Mouse (Mus musculus): Measurements from ENCODE around the gene Car5a.
A peak's percentile ranks its signal among the peaks of the same experiment; 100 is the strongest.

The Car5a gene

DNA sequence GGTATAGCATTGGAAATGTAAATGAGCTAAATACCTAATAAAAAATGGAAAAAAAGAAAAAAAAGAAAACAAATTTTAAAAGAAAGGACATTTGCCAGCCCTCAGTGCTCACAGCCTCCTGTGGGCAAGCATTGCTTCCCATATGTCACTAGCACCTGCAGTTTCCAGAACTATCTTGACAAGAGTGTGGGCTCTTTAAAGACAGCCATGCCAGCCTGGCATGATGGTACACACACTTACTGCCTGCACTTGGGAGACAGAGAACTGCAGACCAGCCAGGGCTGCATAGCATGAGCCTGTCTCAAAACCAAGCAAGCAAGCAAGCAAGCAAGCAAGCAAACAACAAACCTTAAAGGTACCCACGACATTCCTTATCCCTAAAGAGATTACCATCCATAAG is 39.3 kb downstream of the Car5a start:
- DNase-seq: peak; percentile 23

DNA sequence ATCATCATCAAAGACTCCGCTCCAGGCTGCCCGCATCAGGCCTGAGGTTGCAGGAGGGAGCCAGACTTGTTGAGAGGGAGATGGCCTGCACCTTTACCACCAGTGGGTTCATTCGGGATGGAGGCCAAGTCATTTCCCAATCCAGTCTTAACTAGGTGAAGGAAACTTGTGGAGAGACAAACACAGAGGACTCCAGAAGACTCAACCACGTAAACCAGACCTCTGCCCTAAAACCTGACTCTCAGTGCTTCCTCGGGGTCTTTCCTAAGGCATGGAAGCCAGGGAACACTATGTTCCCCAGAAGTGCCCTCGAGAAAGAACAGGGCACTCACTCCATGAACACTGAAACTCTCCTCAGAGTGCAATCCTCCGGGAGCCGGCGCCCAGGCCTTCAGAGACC is 39.7 kb downstream of the Car5a start:
- peak; percentile 25 for DNase-seq

DNA sequence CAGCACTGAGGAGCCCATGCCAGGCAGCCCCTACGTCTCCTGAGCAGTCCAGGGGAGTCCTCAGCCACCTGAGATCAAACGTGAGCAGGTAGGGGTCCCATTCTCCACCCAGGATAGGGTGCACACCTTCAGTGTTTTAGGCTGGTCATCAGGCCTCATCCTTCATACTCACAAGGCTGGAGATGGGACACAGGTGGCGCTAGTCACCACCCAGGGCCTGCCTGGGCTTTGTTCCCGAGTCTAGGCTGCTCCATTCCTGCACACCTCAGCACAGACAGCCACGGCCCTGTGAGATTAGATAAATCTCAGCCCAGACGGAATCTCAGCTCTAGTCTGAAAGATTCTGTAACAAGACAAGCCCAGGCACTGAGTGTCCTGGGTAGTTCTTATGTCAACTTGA is 40.7 kb downstream of the Car5a start:
- peak; percentile 69 for DNase-seq

DNA sequence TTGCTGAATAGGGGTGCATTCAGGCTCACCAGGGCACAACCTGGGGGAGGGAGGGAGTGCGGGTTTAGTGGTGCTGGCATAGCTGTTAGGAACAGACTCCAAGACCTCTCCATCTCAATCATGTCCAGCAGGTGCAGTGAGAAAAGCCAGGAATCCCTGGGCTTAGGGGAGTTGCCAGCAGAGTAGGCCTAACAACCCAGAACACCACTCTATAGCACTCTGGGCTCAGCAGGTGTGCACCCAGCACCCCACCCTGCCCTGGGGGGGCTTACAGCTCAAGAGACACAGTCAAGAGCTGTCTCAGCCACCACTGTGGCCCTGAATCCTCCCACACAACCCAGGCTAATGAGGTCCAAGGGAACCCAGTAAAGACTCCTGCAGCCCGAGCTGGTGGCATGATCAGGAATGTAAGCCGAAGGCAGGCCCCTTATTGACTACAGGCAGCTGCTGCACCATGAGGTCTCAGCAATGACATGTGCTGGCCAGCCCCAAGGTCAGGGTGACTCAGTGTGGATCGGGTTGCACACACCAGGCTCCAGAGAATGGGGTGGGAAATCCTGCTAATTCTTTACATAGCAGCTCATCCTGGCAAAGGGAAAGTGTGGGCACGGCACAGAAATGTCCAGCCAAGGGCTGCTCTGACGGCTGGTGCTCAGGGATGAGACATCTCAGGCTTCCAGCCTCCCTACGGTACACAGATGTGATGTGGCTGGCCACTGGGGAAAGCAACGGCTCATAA is 43.0 kb downstream of the Car5a start:
- DNase-seq: peak; percentile 28

DNA sequence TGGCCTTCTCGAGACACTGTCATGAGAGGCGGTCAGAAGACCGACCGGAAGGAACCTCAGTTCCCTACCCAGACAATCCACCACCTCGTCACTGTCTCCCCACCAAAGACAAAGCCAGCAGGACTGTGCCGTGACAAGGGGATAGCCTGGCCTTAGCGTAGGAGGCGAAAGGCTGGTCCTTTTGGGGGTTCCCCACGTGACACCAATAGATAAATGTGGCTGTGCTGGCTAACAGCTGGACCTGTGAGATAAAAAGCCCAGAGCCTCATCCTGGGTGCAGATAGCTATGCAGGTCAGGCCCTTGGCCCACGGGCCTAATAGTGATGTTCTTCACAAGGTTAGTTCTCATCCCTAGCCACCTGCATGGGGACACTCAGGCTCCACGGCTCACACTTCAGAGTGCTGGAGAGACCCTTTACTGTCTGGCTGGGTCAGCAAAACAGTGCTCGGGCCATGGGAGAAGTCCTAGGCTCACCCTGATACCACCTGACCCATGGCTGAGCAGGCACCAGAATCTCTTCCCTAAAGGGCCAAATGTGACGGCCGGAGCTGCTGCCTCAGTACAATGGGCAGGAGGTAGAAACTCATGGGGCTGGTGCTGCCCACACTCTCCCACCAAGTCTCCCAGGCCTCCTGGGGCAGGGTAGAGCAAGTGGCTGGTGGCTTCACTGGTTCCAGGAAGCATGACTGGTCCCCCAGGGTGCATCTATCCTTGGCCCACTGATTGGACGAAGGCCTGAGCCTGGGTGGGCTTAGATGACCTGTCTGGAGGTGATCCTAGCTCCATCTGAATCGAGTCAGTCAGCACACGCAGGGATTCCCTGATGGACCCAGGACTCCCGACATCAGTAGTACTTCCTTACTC is 45.3 kb downstream of the Car5a start:
- peak; percentile 26 for DNase-seq

DNA sequence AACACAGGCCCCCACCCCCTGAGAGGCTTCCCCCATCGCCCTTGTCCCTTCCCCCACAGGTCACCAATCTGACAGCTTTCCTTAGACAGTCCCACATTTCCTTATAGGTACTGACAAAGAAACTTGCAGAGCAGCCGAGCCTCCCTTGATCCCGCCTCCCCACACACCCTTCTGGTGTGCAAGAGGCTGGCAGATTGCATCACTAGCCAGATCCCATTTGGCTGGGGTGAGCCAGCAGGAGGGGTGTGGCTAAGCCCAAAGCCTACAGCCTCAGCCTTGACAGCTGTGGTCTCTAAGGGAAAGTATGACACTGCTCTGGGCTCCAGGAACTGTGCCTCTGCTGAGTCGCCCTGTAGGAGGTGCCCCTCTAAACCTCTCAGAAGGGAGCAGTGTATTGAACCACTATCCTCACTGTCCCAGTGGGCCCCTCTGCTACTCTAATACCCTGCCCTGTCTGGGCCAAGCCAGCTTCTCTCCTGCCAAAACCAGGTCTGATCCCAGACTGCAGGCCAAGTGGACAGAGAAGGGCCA is 46.2 kb downstream of the Car5a start:
- DNase-seq: peak; percentile 59

DNA sequence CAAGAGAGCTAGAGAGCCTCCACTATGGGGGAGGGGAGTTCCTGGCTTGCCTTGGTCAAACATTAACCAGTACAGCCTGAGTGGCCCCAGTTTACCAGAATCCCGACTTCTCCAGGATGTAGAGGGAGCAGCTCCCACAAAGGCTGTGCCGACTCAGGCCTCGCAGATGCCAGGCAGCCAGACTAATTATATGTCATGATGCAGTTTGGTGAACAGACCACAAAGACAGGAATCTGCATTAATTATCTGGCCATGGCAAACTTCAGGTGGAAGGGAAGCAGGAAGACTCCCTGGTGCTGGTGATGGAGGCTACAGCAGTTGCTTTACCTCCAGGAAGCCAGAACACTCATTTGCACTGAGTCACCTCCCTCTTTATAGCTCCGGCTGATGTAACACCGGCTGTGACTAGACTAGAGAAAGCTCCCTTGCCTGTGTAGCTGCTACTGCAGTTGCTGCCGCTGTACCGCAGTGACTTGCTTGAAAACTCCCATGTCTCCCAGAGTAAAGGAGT is 46.8 kb downstream of the Car5a start:
- peak; percentile 38 for DNase-seq

DNA sequence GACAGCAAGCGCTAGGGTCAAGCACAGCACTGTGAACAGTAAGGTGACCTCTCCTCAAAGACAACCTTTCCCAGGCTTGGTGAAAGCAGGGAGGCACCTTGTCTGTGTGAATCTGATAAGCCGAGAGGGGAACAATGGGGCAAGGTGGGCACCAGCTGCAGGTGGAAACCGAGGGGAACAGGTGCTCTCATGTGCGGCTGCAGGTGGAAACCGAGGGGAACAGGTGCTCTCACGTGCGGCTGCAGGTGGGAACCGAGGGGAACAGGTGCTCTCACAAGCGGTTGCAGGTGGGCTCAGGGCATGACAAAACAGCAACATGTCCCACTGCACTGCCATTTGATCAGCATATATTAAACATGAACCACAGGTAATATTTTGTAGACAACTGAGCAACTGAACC is 47.5 kb downstream of the Car5a start:
- no peak for DNase-seq

DNA sequence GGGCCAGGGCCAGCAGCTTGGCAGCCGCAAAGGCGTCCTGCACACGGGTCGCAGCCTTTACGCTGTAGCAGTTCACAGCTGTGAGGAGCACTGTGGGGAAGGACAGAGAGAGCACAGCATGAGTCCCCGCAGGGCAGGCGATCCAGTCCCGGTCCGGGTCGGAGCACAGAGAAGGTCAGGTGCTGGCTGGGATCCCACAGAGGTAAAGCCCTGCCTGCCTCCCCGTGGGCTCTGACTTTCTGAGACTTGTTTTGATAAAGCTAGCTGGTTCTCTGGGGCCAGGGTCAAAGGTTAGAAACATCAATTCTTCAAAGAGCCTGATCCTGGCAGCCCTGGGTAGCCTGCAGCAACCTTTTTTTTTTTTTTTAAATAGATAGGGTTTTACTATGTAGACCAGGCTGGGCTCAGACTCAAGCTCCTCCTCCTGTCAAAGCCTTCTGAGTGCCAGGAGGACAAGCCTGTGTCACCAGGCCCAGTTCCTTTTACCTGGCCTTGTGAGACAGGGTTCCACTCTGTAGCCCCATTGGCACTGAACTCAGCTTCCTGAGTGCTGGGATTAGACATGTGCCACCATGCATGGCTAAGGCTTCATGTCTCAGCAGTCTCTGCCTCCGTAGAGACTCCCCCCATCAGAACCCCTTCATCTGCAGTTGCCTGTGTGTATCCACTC is 48.1 kb downstream of the Car5a start:
- DNase-seq: no peak

DNA sequence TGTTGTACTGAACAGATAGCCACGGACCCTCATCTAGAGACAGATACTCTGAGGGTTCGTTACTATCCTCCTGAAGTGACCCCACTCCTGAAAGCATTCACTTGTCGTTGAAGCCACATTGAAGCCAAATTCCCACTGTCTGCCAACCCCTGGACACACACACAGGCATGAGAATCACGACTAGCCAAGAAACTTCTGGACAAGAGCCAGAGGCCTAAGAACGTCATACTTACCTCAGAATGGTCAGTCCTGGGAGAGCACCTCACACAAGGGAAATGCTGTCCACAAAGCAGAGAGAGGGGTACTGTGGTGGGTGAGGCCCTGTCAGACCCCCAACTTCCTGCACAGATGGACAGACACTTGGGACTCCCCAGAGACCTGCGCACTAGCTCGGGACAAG is 48.8 kb downstream of the Car5a start:
- DNase-seq: no peak

DNA sequence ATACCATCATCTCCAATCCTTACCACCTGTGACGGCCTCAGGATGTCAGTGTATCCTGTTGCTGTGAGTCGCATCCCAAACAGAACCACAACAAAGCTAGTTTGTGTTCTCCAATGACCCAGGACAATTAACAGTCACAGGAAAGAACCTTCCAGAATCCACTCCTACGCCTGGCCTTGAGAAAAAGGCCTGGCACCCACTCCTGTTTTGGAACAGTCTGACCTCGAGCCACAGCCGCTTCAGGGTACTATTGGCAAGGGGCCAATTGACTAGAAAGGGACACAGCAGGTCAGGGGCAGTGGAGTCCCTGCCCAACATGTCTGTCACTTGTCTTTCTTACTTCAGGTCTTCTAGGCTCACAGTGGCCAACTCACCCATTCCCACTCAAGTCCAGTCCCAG is 51.8 kb downstream of the Car5a start:
- DNase-seq: peak; percentile 16

DNA sequence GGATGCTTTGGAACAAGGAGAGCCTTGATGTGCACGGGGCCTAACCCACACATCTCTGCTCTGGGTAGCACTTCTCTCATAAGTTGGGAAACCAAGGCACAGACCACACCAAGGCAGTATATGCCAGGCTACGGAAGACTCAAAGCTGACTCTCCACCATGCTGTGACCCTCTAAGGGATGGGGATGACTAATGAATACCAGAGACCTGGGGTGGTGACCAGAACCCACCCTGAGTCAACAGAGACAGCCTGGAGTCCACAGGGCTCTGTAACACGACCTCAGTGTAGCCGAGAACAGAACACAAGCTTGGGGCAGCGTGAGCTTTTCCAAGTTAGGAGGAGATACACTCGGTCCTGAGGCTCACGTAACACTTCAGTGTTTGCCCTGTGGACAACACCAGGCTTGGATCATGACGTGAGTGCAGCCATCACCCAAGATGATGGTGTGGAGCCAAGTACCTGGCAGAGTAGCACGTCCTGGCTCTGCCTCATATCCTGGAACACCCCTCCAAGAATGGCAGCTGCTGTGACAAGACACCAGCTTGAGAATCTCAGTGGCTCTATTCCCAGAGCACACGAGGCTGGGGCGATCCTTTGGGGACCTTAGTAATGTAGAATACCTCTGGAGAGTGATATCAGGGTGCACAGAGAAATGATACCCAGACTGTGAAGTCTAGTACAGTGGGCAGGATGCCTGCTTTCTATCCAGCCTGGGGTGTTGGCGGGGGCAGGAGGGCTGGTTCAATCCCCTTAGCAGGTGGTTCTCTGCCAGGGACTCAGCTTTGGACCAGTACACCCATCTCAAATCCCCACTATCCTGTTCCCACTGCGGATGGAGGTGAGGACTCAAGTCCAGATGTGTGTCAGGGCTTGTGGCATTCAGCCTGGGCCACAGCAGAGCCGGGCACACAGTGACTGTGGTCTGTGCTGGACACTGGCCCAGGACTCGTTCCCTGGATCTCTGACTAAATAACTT is 54.6 kb downstream of the Car5a start:
- DNase-seq: peak; percentile 32

DNA sequence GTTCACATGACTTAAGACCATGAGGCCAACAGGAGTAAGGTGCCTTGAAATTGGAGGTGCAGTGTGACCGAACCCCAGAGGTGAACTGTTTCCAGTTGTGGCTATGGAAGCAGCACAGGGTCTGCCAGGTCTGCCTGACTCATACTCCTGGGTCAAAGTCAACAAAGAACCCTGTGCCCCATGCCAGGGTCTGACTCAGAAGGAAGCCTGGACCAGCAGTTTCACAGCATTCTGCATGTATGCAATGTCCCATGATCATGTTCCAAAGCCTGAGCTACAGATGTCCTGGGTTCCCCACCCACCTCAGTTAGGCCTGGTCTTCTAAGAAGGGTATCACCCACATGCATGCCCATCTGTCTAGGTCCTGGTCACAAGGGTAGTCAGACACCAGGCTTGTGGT is 55.4 kb downstream of the Car5a start:
- DNase-seq: no peak

DNA sequence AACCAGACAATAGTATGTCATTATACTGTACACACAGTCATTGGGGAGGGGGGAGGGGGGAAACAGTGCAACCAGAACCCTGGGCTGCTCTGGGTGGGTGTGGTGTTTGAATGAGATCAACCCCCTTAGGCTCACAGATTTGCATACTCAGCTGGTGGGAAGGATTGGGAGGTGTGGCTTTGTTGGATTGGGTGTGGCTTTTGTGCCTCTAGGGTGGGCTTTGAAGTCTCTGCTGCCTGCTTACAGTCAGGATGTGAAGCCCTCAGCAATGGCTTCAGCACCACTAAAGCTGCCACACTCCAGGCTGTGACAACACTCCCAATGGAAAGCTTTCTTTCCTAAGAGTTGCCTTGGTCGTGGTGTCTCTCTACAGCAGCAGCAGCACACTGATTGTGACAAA is 57.2 kb downstream of the Car5a start:
- no peak for DNase-seq

DNA sequence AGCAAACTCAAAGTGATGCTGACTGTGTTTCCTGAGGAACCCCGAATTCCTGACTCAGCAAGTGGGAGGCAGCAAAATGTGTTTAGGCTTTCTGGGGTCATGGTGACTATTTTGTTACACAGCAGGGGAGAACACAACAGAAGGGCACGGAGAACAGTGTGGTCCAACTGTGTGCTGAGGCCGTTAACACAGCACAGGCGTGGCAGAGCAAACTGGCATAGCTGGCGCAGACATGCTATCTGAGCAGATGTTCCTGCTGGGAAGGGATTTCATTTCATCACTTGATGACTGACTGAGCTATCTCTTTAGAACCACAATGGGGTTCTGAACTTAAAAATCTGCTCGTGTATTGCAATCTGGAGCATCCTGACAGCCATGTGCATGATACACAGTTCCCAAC is 59.3 kb downstream of the Car5a start:
- no peak for DNase-seq

DNA sequence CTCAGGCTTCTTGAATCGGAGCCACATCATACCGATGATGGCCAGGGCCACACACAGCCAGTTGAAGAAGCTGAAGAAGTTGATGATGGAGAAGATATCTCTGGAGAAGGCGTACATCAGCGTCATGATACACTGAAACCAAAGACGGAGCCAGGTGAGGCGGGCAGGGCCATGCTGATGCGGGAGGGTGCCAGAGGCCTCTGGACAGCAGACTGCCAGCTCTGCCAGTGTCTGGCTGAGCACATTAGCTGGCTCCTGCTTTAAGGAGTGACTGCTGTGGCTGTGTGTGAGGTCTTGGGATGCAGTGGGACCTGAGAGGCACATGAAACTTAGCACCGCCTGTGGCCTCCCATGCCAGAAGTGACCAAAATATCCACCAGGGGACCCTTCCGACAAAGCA is 59.7 kb downstream of the Car5a start:
- no peak for DNase-seq

DNA sequence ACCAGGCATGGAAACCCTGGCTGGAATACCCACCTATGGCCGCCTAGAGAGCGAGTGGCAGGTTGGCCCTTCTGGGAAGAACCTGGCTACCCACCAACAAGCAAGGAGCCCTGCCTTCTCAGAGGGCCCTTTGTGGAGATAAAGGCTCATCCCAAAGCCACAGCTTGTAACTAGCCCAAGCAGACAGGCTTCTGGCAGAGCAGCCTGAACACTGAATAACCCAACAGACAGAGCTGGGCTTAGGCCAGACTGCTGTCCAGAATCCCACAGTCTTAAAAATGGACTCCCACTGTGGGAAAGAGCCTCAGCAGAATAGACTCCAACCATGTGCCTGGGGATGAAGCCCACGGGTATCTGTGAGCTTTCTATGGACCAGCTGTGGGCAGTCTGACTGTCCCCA is 60.5 kb downstream of the Car5a start:
- no peak for DNase-seq

DNA sequence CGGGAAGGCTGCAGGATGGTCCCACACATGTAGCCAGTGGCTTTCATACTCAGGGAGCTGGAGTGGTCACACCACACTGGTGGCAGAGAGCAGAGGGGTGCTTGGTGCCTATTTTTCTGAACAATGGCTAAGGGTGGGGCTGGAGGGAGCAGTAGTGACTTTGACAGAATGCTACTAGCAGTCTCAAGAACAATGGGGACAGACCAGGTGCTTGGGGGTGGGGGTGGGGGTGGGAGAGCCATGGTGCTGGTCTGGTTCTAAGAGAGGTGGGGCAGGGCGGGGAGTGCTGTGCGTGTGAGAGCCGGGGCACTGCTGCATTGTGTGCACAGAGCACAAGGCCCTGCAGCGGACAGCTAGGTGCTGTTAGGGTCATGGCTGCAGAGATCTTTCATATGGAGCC is 62.8 kb downstream of the Car5a start:
- no peak for DNase-seq

DNA sequence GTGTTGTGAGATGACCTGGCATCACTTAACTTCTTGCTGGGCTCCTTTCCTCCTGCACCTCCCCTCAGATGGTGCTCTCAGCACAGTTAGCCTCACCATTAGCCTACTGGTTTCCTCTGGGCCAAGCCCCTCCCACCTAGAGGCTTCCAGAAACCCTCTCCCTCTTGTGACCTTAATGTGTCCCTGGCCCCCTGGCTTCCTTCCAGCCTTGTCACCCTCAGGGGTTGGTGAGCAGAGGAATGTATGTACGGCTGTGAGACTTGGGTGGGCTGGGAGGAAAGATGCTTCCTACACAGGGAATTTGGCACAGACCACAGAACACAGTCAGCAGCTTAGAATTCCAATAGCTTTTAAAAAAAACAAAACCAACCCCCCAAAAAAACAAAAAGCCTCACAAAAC is 63.9 kb downstream of the Car5a start:
- DNase-seq: no peak

DNA sequence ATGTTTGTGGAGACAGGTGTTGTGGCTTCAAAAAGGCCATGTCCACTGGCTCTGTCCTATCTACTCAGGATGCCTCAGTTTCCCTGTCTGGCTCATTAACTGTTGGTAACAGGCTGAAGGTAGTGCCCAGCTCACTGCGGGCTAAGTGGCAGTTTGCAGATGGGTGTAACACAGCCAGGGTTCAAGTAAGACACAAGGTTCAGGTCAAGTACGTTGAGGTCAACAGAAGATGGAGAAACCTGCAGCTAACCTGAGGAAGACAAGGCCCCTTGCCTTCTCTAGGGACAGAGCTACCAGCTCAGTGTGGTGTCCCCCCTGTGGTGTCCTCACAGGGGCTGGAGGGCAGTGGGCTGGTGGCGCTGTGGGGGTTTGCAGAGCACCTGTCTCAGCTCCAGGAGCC is 65.0 kb downstream of the Car5a start:
- DNase-seq: no peak

DNA sequence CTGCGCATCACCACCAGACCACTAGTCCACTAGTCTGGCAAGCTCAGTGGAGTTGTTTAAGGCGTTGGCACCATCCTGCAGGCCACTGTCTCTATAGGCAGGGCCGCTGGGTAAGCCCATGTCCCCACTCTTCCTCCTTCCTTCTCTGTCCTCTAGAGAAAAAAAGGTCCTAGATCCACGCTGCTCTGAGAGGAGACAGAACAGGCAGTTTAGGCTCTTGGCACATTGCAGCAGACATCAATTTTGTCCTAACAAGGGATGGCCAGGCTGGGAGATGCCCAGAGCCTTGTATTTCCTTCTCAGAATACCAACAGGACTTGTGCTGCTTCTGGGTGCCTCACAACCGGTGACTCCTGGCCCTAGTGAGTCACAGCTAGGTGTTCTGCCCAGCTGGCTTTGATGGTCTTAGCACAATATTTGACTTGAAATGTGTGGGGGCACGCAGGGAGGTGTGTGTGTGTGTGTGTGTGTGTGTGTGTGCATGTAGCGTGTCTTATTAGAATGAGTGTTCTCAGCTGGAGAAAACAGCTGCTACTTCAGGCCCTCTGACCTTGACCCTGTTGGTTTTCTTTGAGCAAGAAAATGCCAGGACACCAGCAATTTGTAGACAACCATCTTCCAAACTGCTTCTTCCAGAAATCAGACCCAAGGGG is 66.8 kb downstream of the Car5a start:
- no peak for DNase-seq

DNA sequence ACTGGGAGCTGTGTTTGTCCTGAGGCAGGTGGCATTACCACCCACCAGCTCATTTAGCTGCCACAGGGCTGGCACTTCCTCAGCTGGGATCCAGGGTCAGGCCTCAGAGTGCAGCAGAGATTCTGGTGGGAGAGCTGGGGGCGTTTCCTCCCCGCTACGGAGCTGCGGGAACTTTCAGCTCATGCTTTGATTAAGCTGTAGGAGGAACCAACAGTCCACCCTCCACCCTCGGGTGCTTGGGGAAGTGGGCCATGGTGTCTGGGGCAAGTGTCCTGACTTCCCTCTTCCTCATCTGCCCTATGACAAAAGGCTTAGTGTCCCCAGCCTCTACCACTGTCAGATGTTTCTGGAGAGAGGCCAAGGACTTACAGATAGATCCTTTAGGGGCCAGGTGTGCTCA is 67.5 kb downstream of the Car5a start:
- no peak for DNase-seq

All from cerebellum, adult 8-10 months (tissue).